Mouse (Mus musculus) MEL (cell line): ENCODE results near the gene Adgrv1.

Experiments used
- E2F4 ChIP-seq: IDR thresholded peaks from 2 replicates; pipeline ENCODE4 v1.6.1; 2011; ENCODE audit warnings: low read depth, low read length, improper control_type of control experiment, borderline replicate concordance
- SMC3 ChIP-seq: IDR thresholded peaks from 2 replicates; pipeline ENCODE4 v1.6.1; 2011; ENCODE audit warnings: low read depth, low read length, improper control_type of control experiment

DNA sequence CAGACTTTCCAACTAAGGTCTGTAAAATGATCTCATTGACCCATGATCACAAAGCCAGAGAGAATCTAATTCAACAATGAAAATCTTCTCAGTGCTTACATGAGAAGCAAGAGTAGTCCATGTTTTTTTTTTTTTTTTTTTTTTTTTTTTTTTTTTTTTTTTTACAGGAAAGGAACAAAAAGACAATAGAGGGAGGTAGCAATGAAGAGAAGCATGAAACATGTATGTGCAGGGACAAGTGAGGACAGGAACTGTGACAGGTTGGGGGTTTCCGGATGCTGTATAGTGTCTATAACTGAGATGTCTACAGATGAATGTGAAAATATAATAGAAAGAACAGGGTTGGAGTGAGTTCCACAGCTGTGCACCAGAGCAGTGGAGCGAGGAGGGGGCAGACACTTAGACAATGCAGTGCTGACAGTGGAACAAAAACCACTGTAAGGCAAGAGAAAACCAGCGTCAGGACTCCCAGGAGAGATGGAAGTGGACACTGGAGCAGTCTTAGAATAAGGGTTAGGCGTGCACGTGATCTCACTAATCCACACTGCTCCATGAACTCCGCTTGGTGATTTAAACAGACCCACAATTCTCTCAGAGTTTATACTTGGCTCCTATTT is 490.6 kb downstream of the Adgrv1 start:
- TF ChIP-seq SMC3 (no peak), E2F4 (no peak)
